Mouse (Mus musculus) spleen, adult 2 months (tissue): ENCODE measurements around the gene Angptl8. TPM values are rescaled to one million over a fixed set of nuclear protein-coding genes. Genes with fewer than 3 reads are reported as not detected.

ENCODE experiments used
- DNase-seq, 2 experiments: peaks; one replicate each; pipeline versions ENCODE4 v3.0.0 to v3.0.0-alpha.2; 2012 to 2021; ENCODE audit warnings: low spot score in 2 of 2, low read depth in 1 of 2
- H3K27ac ChIP-seq: fragments of 200-500 bp; 2 replicates; pipeline ENCODE4 v1.5.1; 2012; ENCODE audit warnings: low read length, inconsistent platforms; ENCODE audit not compliant: insufficient read depth
- H3K27me3 ChIP-seq: fragments of 200-500 bp; 2 replicates; pipeline ENCODE4 v1.6.1; 2012; ENCODE audit warnings: mild to moderate bottlenecking, moderate library complexity, low read length, inconsistent platforms; ENCODE audit not compliant: control insufficient read depth, insufficient read depth
- H3K36me3 ChIP-seq: fragments of 200-500 bp; 2 replicates; pipeline ENCODE4 v1.6.1; 2012; ENCODE audit warnings: mild to moderate bottlenecking, low read length, inconsistent platforms; ENCODE audit not compliant: control insufficient read depth, insufficient read depth
- H3K4me1 ChIP-seq: fragments of 200-500 bp; 2 replicates; pipeline ENCODE4 v1.6.1; 2011; ENCODE audit warnings: inconsistent platforms; ENCODE audit not compliant: control insufficient read depth, insufficient read depth, insufficient read length
- H3K4me3 ChIP-seq: fragments of 200-500 bp; 2 replicates; pipeline ENCODE4 v1.5.1; 2011; ENCODE audit warnings: mild to moderate bottlenecking, inconsistent platforms; ENCODE audit not compliant: insufficient read depth, insufficient read length; ENCODE audit errors: extremely low read depth
- CTCF ChIP-seq: fragments of 200-500 bp; IDR thresholded peaks from 2 replicates; pipeline ENCODE4 v1.5.1; 2011; ENCODE audit warnings: mild to moderate bottlenecking, inconsistent platforms; ENCODE audit not compliant: insufficient read depth, insufficient read length, insufficient replicate concordance; ENCODE audit errors: extremely low read depth
- POLR2A ChIP-seq: fragments of 200-500 bp; IDR thresholded peaks from 2 replicates; pipeline ENCODE4 v1.6.1; 2011; ENCODE audit warnings: low read depth, low read length, inconsistent platforms
- WGBS: fragments of 180-500 bp; shearing (Covaris S2); methylation state at CpG from one replicate; pipeline ENCODE4 v1.1.7; 2018; 5-methylcytosine and 5-hydroxymethylcytosine counted together
- polyA plus RNA-seq: library from polyadenylated mRNA; depleted of rRNA; stranded (reverse); fragments of >200 nt; gene quantifications from 2 replicates; pipeline ENCODE4 v1.2.3, GENCODE M21; 2012

The Angptl8 gene
- polyA plus RNA-seq, 1 experiment, result 0.60 TPM

DNA sequence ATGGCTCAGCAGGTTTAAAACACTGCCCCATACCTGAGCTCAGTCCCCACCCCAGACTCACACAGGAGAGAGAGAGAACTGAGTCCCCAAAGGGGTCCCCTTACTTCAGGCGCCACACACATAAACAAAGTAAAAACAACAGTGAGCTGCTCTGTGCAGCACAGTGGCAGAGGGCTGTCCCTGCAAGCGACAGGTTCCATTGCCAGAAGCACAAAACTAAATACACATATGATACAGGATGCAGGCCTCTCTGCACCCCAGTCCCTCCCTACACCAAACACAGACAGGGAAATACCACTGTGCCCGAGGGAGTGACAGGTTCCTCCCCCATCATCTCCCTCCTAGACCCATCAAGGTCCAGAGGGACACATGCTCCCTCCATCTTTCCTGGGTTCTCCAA, 12.1 kb downstream of the Angptl8 start:
- peaks cover 2% of the 10 kb centered on the region; the same call in 1 of the 2 replicates for H3K4me1 ChIP-seq
- TF ChIP-seq CTCF (no peak), POLR2A (no peak)
- no peak overlapping the region; the same call in 1 of the 2 replicates for H3K27ac ChIP-seq
- no peak overlapping the region for H3K4me3 ChIP-seq
- no peaks in the 10 kb centered on the region; the same call in none of the 2 replicates for H3K27me3 ChIP-seq
- no peak for DNase-seq
- WGBS, result 66% methylated on average over 3 of the region's 3 CpGs
- H3K36me3 ChIP-seq, result no peaks in the 10 kb centered on the region

DNA sequence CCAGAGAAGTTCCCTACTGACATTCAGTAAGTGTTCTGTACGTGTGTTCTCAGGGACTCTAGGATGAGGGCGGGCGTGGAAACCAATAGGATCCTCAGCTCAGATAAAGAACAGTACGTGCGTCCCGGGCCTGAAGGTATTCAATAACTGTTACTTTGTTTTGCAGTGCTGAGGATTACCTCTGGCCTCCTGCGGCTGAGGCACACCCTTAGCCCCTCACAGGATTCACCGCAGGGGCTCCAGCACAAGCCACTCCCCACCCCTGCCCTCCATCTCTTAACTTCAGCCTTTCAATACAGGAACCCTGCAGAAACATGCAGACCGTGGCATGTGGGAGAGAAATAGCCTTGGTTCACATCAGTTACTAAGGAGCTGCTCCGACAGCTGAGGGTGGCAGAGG, 12.6 kb downstream of the Angptl8 start:
- 90% methylated on average over 10 of the region's 10 CpGs for WGBS
- Histone ChIP-seq H3K27ac (no peak overlapping the region), H3K27me3 (no peaks in the 10 kb centered on the region; the same call in none of the 2 replicates), H3K4me1 (peaks cover 7% of the 10 kb centered on the region), H3K4me3 (no peak overlapping the region), H3K36me3 (no peaks in the 10 kb centered on the region)
- no peak for DNase-seq
- TF ChIP-seq POLR2A, result no peak
- TF ChIP-seq CTCF, result no peak

DNA sequence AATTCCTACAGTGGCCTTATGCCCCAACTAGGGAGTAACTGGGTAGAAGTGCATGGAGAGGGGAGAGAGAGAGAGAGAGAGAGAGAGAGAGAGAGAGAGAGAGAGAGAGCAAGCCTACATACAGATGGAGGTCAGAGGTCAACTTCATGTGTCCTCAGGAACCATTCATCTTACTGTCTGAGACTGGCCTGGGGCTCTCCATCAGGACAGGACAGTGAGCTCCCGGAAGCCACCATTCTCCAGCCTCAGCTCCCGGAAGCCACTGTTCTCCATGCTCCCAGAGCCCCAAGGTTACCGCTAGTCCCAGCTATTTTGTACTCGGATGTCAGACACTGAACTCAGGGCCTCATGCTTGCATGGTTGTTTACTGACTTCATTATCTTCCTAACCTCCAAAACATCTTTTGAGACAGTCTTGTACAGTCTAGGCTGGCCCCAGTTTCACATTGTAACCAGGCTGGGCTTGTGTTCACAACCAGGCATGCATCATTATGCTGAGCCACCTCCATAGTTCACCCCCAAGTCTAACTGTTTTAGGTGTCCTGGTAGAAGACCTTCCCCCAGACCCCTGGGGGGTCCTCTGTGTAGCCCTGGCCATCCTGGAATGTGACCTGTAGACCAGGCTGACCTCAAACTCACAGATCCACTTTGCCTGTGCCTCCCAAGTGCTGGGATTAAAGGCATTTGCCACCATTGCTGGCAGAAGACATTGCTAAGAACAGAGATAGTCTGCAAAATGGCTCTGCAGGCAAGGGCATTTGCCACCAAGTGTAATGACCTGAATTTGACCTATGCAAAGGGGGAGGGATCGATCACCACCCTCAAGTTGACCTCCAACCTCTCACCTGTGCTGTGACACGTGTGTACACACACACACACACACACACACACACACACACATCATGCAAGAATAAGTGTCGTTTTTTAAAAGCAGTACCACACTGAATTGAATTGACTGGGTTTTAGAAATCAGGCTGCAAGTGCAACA, 14.7 kb downstream of the Angptl8 start:
- Histone ChIP-seq H3K27ac (no peak overlapping the region), H3K27me3 (no peaks in the 10 kb centered on the region; the same call in none of the 2 replicates), H3K4me3 (no peak overlapping the region), H3K36me3 (no peaks in the 10 kb centered on the region), H3K4me1 (peaks cover 8% of the 10 kb centered on the region)
- no peak for DNase-seq
- TF ChIP-seq POLR2A (no peak), CTCF (no peak)
- WGBS, result 86% methylated on average over 7 of the region's 7 CpGs

DNA sequence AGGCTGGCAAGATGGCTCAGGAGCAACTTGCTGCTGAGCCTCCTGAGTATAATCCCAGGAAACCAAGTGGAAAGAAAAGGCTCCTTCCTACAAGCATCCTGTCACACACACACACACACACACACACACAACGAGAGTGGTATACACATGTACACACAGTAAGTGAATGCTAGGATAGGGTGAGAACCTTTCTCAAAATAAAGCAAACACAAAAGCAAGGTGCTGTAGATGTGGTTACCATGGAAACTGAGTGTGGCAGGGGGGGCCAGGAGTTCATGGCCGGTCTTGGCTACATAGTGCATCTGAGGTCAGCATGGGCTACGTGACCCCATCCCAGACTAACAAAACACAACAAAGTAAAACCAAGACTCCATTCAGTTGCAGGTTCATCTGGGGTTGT, 15.8 kb downstream of the Angptl8 start:
- Histone ChIP-seq H3K4me3 (no peak overlapping the region), H3K4me1 (peaks cover 8% of the 10 kb centered on the region), H3K36me3 (no peaks in the 10 kb centered on the region), H3K27me3 (no peaks in the 10 kb centered on the region; the same call in none of the 2 replicates), H3K27ac (no peak overlapping the region)
- WGBS, result 86% methylated on average over 3 of the region's 3 CpGs
- TF ChIP-seq CTCF (no peak), POLR2A (no peak)
- no peak for DNase-seq

DNA sequence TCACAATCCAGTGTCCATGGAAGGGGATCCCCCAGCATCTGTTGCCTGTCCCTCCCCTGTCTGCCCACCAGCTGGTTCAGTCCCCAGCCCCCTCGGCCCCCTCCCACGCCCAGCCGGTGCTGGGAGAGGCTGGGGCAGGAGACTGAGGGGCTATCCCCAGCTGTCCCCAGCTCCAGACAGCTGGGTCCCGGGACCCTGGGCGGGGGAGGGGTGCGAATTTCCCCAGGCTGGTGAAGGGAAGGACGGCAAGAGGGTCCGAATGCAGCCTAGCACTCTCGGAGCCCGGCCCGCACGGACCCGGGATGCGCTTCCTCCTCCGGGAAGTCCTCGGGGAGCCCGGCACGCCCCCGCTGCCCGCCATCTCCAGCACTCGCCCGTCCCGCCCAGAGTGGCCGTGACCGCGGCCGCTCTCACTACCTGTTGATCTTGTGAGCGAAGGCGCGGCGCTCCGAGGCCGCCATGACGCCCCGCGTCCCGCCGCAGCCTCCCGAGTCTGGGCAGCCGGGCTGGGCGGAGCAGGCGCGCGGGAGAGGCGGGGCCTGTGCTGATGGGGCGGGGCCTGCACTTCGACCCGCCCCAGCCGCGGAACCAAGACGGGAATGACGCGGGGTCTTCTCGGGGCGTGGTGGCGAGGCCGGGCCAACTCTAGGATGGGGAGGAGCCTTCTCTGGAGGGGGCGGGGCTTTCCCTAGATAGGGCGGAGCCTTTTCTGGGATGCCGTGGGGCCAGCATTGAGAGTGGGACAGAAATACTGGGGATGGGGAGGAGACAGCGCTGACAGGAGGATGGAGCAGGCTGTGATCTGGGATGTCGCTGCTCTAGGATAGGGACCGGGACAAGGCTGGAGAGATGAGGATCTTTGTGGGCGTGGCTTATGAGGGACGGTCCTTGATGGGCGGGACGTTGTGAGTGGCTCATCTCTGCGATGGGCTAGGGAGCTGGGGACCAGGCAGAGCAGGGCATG, 17.1 kb downstream of the Angptl8 start, which contains the start of gene Dock6:
Dock6 (minus strand) TSS at position 508 of the 964 bp plus-strand sequence.
- peak; percentile 6; the same call in 1 of the 2 replicates for TF ChIP-seq POLR2A
- TF ChIP-seq CTCF, result no peak
- Histone ChIP-seq H3K4me1 (peaks cover 8% of the 10 kb centered on the region), H3K4me3 (peak within 1 kb of the TSS; percentile 65), H3K27ac (peak within 1 kb of the TSS; percentile 41; the same call in 1 of the 2 replicates), H3K36me3 (no peaks in the 10 kb centered on the region), H3K27me3 (no peaks in the 10 kb centered on the region; the same call in none of the 2 replicates)
- 3% methylated on average over 68 of the region's 68 CpGs for WGBS
- DNase-seq, result peak; percentile 34 to 74

DNA sequence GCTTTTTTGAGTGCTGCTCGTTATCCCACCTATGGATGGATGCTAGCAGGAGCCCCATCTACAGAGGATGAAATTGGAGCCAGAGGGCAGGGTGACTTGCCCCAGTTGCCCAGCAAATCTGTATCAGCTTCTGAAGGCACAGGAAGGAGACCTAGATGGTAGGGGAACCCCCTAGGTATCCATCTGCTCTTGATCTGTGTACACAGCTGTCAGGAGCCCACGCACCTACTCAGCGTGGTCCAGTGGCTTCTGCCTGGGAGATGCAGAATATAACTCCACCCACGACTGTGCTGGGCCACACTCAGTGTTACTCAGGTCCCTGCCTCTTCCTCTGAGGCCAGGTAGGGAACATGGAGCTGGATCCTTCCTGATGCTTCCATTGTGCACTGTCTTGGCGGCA, 18.7 kb downstream of the Angptl8 start:
- 64% methylated on average over 5 of the region's 5 CpGs for WGBS
- Histone ChIP-seq H3K4me1 (peaks cover 8% of the 10 kb centered on the region), H3K27ac (no peak overlapping the region), H3K4me3 (no peak overlapping the region), H3K36me3 (no peaks in the 10 kb centered on the region), H3K27me3 (no peaks in the 10 kb centered on the region; the same call in none of the 2 replicates)
- no peak for DNase-seq
- TF ChIP-seq POLR2A (no peak), CTCF (no peak)
